Mouse (Mus musculus): ENCODE data around the gene Trp53i11.

GRCm38 (mm10) chr2:93163317-93163716, 24.0 kb upstream of the Trp53i11 start:
- TF ChIP-seq CEBPB (IDR thresholded peaks at IDR 0.05; ENCODE audit: insufficient read depth, poor library complexity, severe bottlenecking) (no peak), POLR2A (IDR thresholded peaks at IDR 0.05; ENCODE audit: insufficient read length, low read depth) (no peak), E2F4 (IDR thresholded peaks at IDR 0.05; ENCODE audit: insufficient read depth) (no peak)

All from myocyte (in vitro differentiated cells).